Mouse (Mus musculus) yolk sac, embryonic 10.5 days (tissue): ENCODE results near the gene Ppat.
"Not testable (repeated sequence)": the region's sequence is repeated elsewhere in the genome, so short reads cannot be mapped to it uniquely, and the experiment has no call there.

Experiments used
- DNase-seq: peaks from one replicate; pipeline ENCODE4 v3.0.0-alpha.2; 2017; ENCODE audit warnings: low spot score

Ppat gene

DNA sequence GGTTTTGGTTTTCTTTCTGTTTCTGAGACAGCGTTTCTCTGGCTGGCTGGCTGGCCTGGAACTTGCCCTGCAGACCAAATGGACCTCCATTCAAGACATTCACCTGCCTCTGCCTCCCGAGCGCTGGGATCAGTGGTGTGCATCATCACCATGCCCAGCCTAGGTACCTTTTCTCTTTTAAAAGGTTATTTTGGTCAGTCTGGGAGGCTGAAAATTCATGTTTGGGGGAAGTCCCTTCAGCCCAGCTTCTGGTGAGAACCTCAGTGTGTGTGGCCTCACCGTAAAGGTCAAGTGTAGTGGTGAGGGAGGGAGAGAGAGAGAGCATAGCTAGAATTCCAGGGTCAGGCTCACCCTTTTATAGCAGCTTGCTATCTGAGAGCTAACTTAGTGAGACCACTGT is 3.6 kb downstream of the Ppat start:
- no peak for DNase-seq

DNA sequence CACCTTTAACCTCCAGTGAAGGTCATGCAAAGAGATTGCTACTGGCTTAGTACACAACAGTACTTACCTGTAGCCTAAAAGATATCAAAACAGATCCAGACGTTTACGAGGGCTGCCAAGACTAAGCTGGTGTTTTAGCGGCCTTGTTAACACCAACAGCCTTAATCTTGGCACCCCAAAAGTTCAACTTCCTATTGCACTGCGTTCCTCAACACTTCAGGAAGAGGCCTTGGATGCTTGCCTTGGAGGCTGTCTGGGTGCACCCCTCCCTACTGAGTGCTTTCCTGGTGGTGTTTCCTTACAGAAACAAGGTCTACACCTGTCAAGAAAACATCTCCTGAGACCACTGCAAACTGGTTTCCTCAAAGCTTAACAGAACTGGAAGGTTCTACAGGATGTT is 4.2 kb downstream of the Ppat start:
- DNase-seq, result no peak

DNA sequence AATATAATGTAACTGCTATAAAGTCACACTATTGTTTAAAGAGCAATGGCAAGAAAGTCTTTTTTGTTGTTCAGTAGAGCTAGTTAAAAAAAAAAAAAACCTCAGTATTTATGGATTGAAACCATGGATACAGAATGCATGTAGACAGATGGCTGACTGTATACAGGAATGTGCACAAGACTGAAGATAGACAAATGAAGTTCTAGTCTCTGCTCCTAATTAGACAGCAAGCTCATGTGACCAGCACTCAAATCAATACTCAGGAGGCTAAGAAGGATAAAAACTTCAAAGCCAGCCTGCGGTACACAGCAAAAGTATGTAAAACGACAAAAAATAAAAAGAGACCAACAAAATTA is 5.7 kb downstream of the Ppat start:
- DNase-seq, result no peak

DNA sequence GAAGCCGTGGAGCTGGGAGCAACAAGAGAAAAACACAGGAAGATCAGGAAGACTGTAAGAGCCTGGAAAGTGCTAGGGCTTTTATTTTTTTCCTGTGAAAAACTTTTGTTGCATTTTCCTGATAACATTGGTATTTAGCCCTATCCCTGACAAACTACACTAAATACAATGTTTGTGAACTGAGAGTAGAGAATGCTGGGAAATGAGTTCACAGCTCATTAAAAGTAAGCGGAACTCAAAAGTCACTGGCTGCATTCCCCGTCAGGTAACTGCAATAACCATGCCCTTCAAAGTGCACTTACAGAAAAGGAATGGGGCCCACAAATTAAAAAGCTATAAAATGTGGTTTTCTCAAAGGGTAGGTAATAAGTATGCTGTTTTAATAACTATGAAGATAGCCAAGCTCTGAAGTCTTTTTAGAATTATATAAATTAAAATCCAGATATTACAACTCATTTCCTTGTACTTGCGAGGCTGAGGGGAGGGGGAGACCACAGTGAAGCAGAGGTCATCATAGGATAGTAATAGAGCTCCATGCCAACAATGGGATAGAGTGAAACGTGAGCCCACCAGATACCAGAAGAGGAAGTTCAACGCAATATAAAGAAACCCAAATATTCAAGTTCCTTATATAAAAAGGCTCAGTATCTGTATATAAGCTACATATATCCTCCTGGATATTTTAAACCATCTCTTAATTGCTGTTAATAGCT is 6.3 kb downstream of the Ppat start:
- no peak for DNase-seq

DNA sequence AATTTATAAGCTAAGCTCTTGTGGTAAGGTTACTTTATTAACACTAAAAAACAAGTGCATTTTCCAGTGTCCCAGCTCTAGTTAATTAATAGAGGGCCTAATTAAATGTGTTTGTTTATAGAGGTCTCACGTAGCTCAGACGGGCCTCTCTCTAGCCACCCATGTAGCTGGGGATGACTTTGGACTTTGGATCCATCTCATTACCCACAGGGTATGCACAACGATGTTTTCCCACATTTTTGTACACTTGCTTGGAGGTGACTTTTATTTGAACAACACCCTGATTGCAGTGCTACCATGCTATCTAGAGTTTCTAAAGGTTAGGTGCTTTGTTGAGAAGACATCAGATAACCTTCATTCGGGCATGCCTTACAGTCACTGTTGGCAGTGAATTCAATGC is 8.9 kb downstream of the Ppat start:
- peak; percentile 32 for DNase-seq

DNA sequence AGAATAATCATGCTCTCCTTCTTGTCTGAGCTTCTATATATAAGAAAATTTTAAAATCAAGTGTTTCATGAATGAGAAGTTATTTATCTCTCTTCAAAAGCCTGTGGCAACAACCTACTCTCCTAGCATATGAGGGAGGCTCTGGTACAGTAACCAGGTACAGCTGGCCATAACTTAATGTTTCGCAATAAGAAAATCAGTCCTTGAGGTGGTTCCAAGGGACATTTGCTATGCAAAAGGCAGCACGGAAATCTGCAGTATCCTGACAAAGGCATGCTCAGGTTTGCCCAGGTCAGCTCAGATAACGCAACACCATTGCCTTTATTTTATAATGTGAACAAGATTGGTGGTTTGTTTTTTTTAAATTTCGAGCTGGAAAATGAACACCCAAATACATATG is 9.4 kb downstream of the Ppat start:
- DNase-seq, result no peak

DNA sequence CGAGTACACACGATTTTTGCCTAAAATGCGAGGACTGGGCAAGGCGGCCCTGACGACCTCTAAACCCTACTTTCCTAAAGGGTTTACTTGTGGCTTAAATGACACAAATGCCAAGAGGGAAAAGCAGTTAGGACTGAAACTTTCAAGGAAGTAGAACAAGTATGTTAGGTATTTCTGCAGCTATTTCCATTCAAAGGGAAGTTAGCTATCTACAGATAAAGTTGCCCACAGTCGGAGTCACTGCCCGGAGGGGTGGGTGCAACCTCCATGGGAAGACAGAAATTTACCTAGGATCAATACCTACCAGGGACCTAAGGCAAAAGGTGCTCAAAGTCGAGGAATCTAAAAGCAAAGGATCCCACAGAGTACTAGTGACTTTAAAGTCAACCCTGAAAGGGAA is 11.7 kb downstream of the Ppat start:
- no peak for DNase-seq

DNA sequence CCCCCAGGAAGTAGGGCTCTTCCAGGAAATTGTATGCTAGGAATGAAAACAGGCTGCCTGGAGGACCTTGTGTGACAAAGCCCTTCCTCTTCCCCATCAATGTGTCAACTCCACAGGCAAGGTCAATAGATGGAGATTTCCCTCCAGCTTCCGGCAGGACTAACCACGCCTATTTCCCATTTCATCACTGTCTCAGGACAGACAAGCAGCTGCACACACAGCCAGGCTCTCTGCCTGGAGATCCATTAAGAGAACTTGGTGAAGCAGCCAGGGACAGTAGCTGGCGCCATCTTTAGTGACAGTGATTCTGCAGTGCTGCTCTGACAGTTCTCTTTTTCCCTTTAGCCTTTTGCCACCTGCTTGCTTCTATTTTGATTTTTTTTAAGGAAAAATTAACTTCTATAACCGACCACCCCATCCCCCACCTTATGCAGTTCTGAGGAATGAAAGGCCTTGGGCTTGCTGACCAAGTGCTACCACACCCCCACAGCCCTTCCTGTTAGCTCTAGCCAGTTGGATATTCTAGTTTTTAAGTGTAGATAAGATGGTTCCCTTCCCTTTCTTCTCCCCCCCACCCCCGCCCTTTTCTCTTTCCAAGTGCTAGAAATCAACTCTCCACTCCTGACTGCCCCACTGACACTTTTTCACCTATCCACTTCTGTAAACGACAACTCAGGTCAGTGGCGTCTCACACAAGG is 22.0 kb downstream of the Ppat start:
- peak; percentile 58 for DNase-seq

DNA sequence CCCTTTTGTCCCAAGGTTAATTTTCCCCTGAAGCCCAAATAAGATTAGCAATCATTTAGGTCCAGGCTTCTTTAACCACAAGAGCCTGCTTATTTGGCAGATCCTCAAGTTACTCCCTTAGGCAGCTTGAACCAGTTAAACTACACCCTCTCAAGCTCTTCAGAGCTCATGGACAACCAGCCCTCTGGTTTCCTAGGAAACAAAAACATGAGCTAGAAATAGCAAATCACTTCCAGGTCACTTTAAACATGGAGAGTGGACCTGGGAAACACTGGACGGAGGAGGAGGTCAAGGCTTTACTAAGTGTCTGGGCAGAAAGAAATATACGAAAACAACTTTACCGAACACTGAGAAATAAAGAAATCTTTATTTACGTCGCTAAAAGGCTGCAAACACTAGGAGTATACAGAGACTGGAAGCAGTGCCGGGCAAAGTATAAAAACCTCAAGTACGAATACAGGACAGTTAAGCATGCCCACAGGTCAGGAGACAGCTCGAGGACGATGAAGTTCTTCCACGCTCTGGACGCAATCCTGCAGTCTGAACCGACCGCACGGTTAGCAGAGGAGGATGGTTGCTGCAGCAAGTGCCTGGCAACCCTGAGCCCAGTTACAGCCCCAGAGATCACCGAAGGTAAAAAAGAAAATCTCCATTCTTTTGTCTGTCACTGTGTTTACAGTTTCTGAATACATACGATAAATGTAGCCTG is 23.1 kb downstream of the Ppat start:
- no peak for DNase-seq

DNA sequence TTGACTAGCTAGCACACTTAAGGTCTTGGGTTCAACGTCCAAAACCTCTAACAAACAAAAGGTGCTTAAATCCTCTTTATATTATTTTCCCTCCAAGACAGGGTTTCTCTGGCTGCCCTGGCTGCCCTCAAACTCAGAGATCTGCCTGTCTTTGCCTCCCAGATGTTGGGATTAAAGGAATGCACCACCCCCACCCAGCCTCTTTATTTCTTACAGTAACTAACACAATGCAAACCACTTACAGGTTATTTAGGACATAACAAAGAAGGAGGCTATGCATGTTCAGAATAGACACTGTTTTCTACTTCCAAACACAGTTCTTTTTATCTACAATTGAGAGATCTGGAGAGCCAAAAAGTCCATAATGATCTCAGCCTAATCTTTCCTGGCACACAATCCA is 27.1 kb downstream of the Ppat start:
- no peak for DNase-seq

DNA sequence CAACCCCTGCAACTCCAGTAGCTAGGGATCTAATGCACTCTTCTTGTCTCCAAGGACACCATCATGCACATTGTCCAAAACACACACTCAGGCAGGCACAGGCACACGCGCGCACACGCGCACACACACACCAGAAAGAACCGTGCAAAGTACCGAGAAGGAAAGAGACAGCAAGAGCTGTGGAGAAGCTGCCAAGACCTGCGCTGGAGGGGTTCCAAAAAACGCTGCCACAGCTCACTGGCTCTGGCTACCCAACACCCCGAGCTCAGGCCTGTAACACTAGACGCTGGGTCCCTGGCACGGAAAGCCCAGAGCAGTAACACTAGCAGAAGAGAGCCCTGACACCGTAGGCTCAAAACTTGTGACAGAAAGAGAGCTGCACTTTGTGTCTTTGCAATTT is 27.9 kb downstream of the Ppat start:
- DNase-seq, result no peak

DNA sequence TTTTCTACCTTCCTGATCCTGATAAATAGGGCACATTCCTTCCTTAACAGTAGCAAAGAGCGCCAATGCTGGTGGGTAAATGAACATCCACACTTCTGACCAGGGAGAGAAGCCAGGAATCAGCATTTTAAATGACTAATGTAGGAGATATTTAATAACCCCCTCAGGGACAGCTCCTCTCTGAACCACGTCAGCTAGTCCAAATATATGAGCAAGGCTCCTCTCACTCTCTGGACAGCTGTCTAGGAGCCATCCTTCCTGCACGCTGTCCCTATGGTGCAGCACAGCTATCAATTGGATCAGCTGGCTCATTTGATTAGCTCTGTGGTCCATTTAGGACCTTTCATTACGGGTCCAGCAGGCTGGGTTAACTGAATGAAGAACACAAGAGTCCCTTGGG is 28.5 kb downstream of the Ppat start:
- no peak for DNase-seq

DNA sequence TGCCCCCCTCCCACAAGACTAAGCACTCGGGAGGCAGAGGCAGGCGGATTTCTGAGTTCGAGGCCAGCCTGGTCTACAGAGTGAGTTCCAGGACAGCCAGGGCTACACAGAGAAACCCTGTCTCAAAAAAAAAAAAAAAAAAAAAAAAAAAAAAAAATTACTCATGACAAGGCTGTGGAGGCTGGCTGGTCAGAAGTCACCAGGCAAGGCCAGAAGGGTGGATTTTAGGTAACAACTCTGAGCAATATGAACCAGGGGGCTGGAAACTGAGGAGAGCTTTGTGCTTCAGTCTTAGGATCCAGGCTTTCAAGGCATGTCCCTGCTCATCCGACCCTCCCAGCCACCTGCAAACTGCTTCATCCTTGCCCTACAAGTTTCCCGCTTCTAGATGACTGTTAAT is 38.9 kb downstream of the Ppat start:
- DNase-seq, result not testable (repeated sequence)

DNA sequence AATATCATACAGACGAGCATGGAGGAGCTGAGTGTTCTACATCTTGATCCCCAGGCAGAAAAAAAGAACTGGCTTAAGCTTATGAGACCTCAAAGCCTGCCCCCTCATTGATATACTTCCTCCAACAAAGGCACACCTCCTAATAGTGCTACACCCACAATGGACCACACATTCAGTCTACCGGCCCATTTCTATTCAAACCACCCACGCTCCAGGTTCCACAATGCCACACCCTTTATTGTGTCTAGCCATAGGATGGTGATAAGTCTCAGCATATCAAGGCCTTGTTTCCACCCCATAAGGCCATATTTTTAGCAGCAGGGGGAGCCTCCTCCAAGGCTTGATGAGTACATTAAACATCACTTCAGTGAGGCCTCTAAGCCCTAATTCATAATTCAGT is 40.6 kb downstream of the Ppat start:
- DNase-seq, result no peak

DNA sequence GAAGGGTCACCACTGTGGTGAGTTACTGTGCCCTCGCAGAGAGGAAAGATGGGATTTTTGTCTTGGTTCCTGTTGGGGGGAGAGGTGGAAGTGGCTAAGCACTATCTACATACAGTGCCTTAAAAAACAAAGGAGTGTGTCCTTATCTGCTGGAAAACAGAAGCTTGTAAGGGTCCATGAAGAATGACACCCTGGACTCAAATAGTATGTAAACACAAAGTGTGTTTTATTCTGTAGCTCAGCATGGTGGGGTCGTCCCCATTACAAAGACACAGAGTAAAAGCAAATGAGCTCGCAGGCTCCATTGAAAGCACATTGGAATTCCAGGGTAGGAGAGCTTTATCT is 45.3 kb downstream of the Ppat start:
- DNase-seq, result peak; percentile 28

DNA sequence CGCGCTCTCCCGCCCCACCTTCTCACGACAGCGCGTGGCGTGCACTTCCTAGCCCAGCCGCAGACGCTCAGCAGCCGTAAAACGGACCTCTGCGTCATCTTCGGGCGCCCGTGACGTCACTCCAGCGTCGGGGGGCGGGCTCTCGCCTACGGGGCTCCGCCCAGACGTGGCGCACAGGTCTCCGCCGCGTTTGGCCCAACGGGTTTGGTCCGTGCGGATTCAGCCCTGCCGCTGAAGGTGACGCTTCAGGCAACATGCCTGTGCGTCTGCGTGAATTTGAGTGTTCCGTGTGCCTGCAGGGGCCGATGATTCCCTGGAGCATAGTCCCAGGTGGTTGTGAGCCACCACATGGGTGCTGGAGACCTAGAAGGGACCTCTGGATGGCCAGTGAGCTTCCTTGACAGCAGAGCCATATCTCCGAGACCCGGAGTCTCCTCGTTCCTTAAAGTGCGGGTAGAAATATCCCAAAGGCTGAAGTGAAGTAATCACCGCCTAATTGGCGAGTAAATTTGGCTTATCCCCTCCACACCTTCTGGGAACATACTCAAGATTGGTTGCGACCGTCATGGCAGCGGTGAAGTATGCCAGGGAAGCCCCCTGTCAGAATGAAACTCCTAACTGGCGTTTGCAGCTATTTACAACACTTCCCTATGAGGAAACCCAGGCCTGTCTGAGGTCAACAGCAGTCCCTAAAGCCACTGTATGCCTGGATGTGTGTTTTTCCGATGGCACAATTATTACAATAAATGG is 45.8 kb downstream of the Ppat start, which contains the start of gene Aasdh:
Gene Aasdh (minus strand): TSS at position 110 of the 750 bp plus-strand sequence.
- DNase-seq, result peak; percentile 96

DNA sequence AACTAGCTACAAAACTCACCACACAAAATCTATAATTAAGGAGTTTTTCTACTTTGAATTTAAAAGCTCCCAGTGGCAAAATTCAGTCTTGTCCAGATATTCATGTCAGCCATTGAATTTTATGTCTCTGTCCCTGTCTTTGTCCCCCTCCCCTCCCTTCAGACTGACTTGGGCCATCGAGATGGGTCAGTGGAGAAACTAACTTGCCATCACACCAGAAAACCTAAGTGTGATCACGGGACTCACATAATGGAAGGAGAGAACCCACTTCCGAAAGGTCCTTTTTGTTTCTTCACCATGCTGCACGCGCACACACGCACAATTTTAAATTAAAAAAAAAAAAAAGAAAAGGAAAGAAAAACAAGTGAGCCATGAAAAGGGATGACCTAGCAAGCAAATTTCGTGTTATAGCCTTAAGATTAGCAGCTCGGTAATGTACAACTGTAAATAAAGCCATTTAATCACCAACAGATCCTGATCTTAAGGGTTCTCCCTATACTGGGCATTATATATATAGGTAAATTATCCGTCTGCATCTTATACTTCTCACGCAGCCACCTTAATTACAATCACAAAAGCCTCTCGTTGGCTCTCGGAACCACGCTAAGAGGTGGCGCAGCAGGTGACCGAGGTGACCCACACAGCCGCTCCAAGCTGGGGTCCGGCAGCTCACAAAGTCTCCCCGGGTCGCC is 46.5 kb downstream of the Ppat start:
- no peak for DNase-seq

DNA sequence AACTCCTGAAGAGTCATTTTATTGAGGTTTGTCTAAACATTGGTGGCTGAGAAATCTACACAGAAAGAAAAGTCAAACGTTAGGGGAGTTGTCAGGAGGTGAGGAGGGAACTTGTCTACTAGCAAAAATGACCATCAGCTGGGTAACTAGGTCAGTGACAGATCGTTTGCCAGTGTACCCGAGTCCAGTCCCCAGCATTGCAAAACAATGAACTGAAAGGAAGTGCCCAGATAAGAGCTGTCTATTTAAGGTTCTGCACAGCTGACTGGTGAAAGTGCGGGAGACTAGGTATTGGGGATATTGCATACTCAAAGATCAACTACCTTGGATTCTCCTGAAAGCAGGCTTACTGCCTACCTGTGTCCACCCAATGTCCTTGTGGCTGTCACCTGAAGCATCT is 49.2 kb downstream of the Ppat start:
- DNase-seq, result no peak

DNA sequence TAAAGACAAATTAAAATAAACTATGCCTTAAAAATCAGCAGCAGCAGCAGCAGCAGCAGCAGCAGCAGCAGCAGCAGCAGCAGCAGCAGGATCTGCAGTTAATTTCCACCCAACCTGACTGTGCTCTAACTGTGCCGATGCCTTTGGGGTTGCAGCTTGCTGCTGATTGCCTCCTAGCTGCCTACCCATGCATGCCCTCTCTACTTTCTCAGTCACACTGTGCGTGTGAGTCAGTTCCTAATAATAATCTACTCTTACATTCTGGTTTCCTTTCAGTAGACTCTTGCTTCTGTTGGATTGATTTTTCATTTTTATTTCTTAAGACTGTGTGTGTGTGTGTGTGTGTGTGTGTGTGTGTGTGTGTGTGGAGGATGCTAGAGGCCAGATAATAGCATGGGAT is 58.3 kb downstream of the Ppat start:
- no peak for DNase-seq

DNA sequence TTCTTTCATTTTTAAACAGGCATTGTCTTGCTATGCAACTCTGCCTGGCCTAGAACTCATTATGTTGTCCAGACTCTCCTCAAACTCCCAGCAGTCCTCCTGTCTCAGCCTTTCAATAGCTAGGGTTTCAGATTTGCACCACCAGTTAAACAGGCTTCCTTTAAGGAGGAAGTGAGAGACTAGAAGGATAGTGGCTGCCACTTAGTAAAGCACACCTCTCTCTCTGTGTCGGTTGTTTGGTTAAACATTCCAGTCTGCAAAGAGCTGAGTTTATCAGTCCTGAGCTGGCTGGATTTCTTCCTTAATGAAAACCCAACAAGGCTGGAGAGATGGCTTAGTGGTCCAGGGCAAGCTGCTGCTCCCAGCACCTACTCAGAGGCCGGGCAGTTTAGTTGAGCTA is 58.8 kb downstream of the Ppat start:
- DNase-seq, result no peak

DNA sequence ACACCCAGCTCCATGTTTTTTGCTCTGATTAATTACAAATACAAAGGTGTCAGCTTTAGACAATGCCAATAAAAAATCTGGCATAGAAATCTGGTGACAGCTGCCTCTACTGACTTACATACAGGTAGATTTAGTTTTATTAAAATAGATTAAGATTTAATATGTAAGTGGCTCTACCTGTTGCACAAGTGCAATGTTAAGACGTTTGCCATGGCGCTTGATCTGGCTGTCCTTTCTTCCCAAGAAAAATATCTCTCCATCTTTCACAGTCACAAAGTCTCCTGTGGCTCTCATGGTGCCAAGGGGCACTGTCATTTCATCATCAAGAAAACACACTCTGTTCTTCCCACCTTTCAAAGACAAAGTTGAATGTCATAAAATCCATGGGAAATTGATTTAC is 64.4 kb downstream of the Ppat start:
- DNase-seq, result no peak

DNA sequence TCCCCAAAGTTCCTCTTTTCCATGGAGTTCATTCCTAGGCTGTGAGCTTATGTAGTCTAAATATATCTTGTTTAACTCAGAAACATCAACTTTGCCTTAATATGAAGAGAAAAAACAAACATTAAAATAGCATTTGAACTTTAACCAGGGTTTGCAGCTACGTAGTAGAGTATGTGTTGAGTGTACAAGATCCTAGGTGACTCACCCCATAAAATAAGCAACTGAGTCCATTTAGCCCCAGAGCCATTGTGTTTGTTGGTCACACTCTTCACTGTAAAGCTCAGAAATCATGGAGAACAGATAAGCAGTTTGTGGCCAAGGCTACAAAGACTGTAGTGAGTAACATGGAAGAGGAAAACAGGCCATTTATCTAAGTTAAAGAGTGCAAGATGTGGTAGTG is 67.3 kb downstream of the Ppat start:
- no peak for DNase-seq
